Mouse (Mus musculus) bone marrow macrophage, adult 2 months (primary cell): ENCODE measurements at regions not wholly inside any gene's neighbourhood (a gene's known extent, or its start where the extent isn't known, plus 50 kb on each side); places are given as distances from the start of the nearest gene placed in this dataset.

ENCODE experiments used
- CTCF ChIP-seq: IDR thresholded peaks from 2 replicates; pipeline ENCODE4 v1.5.1; 2012; ENCODE audit warnings: low read depth, mild to moderate bottlenecking, low read length, moderate library complexity
- POLR2A ChIP-seq: IDR thresholded peaks from 2 replicates; pipeline ENCODE4 v1.6.1; 2012; ENCODE audit warnings: mild to moderate bottlenecking, low read depth, low read length, borderline replicate concordance

DNA sequence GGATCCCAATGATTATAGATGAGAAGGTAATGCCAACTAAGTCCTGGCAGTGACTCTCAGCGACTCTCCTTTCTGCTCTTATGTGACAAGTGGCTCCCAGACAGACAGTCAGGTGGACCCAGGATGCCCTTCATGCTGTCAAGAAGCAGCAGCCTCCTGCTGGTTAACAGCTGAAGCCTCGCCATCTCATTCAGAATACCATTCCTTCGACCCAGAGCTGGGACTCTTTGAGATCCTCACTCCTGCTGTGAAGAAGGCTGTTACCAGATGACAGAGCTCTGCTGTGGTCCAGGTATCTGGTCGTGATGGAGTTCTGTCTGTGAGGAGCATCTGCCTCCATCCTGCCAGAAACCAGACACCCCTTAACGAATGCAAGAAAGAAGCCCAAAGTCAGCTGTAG is 590.9 kb upstream of the Arpp21 start:
- TF ChIP-seq POLR2A = no peak
- no peak for TF ChIP-seq CTCF
